Mouse (Mus musculus) induced T-regulatory cell, adult 2 months (primary cell): Measurements from ENCODE around the gene Ackr4.

ENCODE experiments used
- DNase-seq: peaks from one replicate; pipeline ENCODE4 v3.0.0-alpha.2; 2012; ENCODE audit warnings: low read depth

The Ackr4 gene

GRCm38 (mm10) chr9:104040362-104040761, 86.4 kb downstream of the Ackr4 start, which contains the start of gene Gm28305:
Gene Gm28305, plus strand, starts transcription at chr9:104040662.
- DNase-seq = no peak

DNA sequence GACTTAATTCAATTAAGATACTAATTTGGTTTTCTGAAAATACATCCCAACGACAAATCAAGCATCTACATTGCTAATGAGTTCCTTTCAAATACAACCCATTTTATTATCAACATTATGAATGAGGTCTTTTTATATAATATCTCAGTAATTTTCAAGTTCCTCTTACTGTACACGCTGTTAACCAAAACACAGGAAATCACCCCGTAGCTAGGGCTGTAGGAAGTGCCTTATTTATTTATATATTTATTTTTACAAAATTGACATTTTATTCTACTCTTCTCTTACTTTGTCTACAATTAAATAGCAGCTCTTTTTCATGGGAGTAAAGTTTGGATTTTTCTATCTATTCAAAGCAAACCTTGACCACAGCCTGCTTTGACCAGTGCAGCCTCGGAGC, 87.0 kb downstream of the Ackr4 start:
- no peak for DNase-seq

DNA sequence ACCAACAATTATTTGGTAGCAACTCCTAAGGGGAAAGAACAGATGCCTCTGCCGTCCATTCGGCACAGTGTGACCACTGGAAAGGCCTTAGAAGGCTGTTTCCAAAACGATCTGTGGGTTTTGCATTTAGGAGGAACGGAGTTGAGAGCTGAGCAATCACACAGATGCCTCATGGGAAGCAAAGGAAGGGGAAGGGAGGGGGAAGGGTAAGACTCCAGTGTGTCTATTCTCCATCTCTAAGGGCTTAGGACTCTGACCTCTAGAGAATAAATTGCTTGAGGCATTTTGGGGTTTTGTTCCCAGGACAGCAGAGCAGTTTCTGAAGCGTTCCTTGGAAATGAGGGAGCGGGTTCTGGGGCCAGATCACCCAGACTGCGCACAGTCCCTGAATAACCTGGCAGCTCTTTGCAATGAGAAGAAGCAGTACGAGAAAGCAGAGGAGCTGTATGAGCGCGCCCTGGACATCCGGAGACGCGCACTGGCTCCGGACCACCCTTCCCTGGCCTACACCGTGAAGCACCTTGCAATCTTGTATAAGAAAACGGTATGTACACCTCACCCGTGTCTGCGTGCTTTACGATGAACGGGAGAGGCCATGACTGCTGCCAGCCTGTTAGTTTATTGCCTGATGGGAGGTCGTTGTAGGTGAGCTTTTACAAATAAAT, 87.6 kb downstream of the Ackr4 start:
- no peak for DNase-seq

GRCm38 (mm10) chr9:104038266-104038665, 88.5 kb downstream of the Ackr4 start:
- no peak for DNase-seq

DNA sequence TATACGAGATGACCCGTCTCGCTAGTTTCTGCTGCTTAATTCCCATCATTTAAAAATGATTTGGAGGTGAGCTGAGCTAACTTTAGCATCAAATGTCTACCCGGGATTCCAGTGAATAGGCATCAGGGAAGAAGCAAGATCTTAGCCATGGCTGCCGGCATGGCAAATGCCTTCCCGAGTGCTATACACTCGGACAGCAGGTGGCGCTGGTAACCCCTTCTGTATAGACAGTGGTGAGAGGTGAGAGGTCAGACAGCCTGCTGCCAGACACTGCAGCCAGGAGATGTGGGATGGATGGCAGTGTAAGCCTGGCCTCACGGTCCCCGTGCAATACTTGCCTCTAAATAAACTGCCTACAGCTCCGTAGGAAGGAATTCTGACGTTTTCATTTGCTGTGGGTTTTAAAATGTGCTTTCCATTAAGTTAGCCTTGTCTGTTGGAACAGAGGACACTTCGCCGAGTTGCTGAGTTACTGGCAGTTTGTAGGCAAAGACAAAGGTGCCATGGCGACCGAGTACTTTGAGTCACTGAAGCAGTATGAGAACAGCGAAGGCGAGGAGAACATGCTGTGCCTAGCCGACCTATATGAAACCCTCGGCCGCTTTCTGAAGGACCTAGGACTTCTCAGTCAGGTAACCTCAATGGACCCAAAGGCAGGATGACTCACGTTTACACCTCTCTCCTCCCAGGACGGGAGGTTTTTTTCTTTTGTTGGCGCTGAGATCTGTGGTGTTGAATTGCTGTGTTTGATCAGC, 91.3 kb downstream of the Ackr4 start:
- peak; percentile 71 for DNase-seq

DNA sequence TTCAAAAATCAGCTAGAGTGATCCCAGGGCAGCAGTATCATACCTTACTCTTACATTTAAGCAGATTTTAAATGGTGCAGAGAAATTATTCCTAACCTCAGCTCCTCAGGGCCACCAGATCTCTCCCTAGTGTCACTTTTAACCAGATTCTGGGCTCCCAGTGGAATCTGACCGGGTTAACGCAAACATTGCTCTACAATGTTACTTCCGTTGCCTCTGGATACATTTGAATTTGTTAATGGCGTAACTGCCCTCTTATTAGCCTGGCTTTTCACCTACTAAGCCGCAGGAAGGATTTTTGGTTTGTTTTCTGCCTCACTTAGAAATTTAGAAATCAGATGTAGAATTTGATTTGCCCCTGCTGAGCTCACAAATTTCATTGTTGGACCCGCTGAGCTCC, 92.0 kb downstream of the Ackr4 start:
- no peak for DNase-seq

DNA sequence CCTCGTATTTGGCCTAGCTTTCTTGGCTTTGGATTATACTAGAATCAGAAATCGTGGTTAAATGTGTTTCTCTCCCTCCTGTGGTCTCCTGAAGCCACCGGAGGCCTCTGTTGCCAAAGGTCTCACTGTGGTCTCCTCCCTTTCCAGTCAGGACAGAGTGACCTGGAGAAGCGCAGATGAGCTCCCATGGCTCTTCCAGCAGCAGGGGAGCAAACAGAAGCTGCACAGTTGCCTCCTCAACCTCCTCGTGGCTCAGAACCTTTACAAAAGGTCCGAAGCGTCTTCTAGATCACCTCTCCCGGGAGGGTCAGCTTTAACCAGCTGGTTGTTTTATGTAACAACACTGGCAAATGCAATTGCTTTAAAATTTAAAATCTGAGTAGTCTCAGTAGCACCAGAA, 92.5 kb downstream of the Ackr4 start:
- DNase-seq = no peak
